Mouse (Mus musculus) midbrain, postnatal 0 days (tissue): ENCODE measurements at regions not wholly inside any gene's neighbourhood (a gene's known extent, or its start where the extent isn't known, plus 50 kb on each side); places are given as distances from the start of the nearest gene placed in this dataset.
"Not testable (repeated sequence)": the region's sequence is repeated elsewhere in the genome, so short reads cannot be mapped to it uniquely, and the experiment has no call there.

Experiments
- ATAC-seq: fragments of 200-750 bp; cut with Nextera tagmentation; 2 replicates; pipeline ENCODE4 v1.8.0; 2017; ENCODE audit warnings: moderate number of reproducible peaks, mild to moderate bottlenecking, moderate TSS enrichment, moderate library complexity; ENCODE audit not compliant: low FRiP score
- DNase-seq: peaks from one replicate; pipeline ENCODE4 v3.0.0-alpha.2; 2015; ENCODE audit warnings: low spot score
- H3K27ac ChIP-seq: fragments of 300-500 bp; sonication (generic); 2 replicates; pipeline ENCODE4 v1.5.1; 2014; ENCODE audit warnings: low read depth, mild to moderate bottlenecking, low read length, mixed read lengths
- H3K27me3 ChIP-seq: fragments of 300-500 bp; sonication (generic); 2 replicates; pipeline ENCODE4 v1.6.1; 2014; ENCODE audit warnings: low read length, control low read depth, mixed read lengths; ENCODE audit not compliant: insufficient read depth
- H3K36me3 ChIP-seq: fragments of 300-500 bp; sonication (generic); 2 replicates; pipeline ENCODE4 v1.6.1; 2014; ENCODE audit warnings: low read length, control low read depth, mixed read lengths; ENCODE audit not compliant: insufficient read depth
- H3K4me1 ChIP-seq: fragments of 300-500 bp; sonication (generic); 2 replicates; pipeline ENCODE4 v1.6.1; 2014; ENCODE audit warnings: mild to moderate bottlenecking, control low read depth, antibody characterized with exemption, low read length, mixed read lengths; ENCODE audit not compliant: insufficient read depth
- H3K4me2 ChIP-seq: fragments of 300-500 bp; sonication (generic); 2 replicates; pipeline ENCODE4 v1.6.1; 2014; ENCODE audit warnings: low read depth, mild to moderate bottlenecking, low read length, mixed read lengths; ENCODE audit not compliant: poor library complexity, severe bottlenecking
- H3K4me3 ChIP-seq: fragments of 300-500 bp; sonication (generic); 2 replicates; pipeline ENCODE4 v1.5.1; 2014; ENCODE audit warnings: low read depth, mild to moderate bottlenecking, low read length, moderate library complexity
- H3K9ac ChIP-seq: fragments of 300-500 bp; sonication (generic); replicated peaks from 2 replicates; pipeline ENCODE4 v1.6.1; 2014; ENCODE audit warnings: mild to moderate bottlenecking, low read length, moderate library complexity, mixed read lengths; ENCODE audit not compliant: poor library complexity, severe bottlenecking
- H3K9me3 ChIP-seq: fragments of 300-500 bp; sonication (generic); 2 replicates; pipeline ENCODE4 v1.6.1; 2016; ENCODE audit warnings: low read length, control low read depth
- CTCF ChIP-seq: IDR thresholded peaks from 2 replicates; pipeline ENCODE4 v1.5.1; 2016; ENCODE audit warnings: antibody characterized with exemption, mild to moderate bottlenecking
- WGBS: fragments of 180-500 bp; shearing (Covaris S2); extraction: QIAGEN DNeasy Blood & Tissue Kit; methylation state at CpG from one replicate; pipeline ENCODE4 v1.1.7; 2014; 5-methylcytosine and 5-hydroxymethylcytosine counted together

DNA sequence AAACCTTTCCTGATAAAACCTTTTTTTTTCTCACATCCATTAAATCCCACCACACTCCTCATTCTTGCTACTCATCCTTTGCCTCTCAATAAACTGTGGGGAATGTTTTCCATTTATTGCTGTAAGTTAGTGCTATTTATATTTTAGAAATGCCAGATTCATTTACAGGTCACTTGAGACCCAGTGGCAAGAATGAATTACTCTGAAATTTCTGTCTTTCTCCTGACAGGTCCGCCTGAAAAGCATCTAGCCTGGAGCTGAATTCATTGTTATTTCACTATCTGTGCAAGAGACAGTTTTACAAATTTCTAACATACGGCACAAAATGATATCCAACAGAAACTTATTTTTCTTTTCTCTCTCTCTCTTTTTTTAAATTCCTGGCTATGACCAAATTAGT lies 570.6 kb upstream of the Akr1e1 start:
- DNase-seq (no peak), ATAC-seq (no peak)
- Histone ChIP-seq H3K9ac (no peak overlapping the region), H3K27me3 (no peaks in the 10 kb centered on the region), H3K4me2 (no peak overlapping the region), H3K4me1 (no peaks in the 10 kb centered on the region), H3K27ac (no peak overlapping the region), H3K9me3 (no peaks in the 10 kb centered on the region), H3K4me3 (no peak overlapping the region), H3K36me3 (no peaks in the 10 kb centered on the region)
- TF ChIP-seq CTCF = no peak
- WGBS = 40% methylated on average over 2 of the region's 2 CpGs

DNA sequence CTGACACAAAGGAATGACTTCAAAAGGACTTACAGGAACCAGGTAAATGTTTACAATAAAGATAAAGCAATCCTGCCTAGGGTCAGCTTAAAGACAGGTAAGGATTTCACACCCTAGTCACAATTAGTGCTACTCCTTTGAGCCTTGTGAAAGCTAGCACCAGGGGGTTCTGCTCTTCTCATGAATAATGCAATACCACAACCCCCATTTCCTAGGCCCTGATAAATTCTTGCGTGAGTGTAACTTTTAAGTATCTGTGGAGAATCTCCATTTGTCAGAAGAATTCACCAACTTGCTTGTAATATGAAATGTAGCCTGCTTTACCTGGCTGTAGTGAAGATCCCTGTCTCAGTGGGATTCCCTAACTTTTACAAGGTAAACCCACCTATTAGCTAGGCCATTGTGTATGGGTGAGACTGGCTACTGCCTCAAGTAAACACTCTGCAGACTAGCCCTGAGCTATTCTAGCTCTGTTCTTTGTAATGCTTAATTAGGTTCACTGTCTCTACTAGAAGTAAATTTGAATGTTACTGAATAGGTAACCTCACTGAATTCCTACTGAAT lies 576.3 kb upstream of the Akr1e1 start:
- not testable (repeated sequence) for H3K4me2 ChIP-seq, H3K4me1 ChIP-seq, H3K4me3 ChIP-seq, DNase-seq, H3K36me3 ChIP-seq, H3K27me3 ChIP-seq, H3K9me3 ChIP-seq, H3K9ac ChIP-seq, ATAC-seq, H3K27ac ChIP-seq
- WGBS = 17% methylated on average over 1 of the region's 1 CpGs

DNA sequence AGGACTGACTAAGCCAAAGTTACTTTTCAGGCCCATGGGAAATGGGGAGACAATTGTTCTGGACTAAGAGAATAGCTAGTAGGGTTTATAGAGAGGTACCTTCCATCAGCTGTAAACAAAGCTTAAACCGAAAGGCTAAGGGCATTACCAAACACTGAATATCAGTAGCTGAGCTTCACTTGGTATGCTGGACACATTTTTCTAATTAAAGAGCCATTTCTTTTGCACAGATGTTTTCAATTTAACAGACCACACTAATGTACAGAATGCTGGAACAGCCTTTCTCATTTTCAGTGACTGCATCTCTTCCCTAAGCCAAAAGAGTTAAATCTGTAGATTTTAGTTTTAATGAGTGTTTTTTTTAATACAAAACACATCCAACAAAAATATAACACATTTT lies 593.8 kb upstream of the Akr1e1 start:
- no peak overlapping the region for H3K27ac ChIP-seq
- H3K4me2 ChIP-seq = no peak overlapping the region
- H3K9ac ChIP-seq = no peak overlapping the region
- no peak overlapping the region for H3K4me3 ChIP-seq
- 89% methylated on average over 1 of the region's 1 CpGs for WGBS
- no peaks in the 10 kb centered on the region for H3K36me3 ChIP-seq
- no peaks in the 10 kb centered on the region for H3K27me3 ChIP-seq
- no peaks in the 10 kb centered on the region for H3K9me3 ChIP-seq
- ATAC-seq (no peak), DNase-seq (no peak)
- no peak for TF ChIP-seq CTCF
- H3K4me1 ChIP-seq = no peaks in the 10 kb centered on the region

DNA sequence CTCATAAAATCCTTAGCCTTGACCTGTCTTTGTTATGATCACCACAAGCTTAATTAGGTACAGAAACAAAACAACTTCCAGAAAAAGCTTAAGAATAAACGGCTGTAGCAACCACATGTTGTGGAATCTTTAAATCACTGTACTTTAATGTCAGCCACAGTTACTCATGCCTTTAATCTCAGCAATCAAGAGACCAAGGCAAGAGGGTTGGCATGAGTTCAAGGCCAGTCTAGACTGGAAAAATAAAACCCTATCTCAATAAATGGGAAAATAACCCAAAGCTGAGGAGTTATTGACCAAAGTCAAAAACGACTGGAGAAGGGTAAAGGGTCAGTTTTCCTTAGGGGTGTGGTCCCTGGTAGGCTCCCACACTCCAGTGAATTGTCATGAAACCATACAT lies 595.2 kb upstream of the Akr1e1 start:
- Histone ChIP-seq H3K4me1 (no peaks in the 10 kb centered on the region), H3K4me3 (no peak overlapping the region), H3K36me3 (no peaks in the 10 kb centered on the region), H3K4me2 (no peak overlapping the region), H3K9me3 (no peaks in the 10 kb centered on the region), H3K27me3 (no peaks in the 10 kb centered on the region), H3K27ac (no peak overlapping the region), H3K9ac (no peak overlapping the region)
- no peak for DNase-seq
- no peak for ATAC-seq
- WGBS = 57% methylated on average over 2 of the region's 2 CpGs
- TF ChIP-seq CTCF = no peak

DNA sequence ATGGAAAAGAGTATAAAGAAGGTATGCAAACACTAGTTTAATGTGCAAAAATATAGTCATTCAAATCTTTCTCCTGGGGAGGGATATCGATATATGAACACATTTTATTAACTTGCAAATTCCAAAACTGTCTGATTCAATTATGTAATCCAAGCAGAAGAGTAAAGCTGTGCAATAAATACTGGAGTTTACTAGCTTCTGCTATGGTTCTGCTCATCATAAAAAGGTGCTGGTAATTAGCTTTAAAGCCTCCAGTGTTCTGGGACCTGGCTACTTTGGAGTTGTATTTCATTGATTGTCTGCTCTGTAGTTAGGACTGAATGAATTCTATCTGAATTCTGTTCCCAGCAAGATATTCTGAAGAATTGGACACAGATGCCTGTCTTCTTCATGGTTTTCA lies 602.7 kb upstream of the Akr1e1 start:
- no peaks in the 10 kb centered on the region for H3K27me3 ChIP-seq
- no peaks in the 10 kb centered on the region for H3K9me3 ChIP-seq
- no peak for TF ChIP-seq CTCF
- no peaks in the 10 kb centered on the region for H3K4me1 ChIP-seq
- no peak overlapping the region for H3K4me2 ChIP-seq
- DNase-seq (no peak), ATAC-seq (no peak)
- no peak overlapping the region for H3K9ac ChIP-seq
- H3K27ac ChIP-seq = no peak overlapping the region
- 70% methylated on average over 1 of the region's 1 CpGs for WGBS
- H3K36me3 ChIP-seq = no peaks in the 10 kb centered on the region
- no peak overlapping the region for H3K4me3 ChIP-seq

DNA sequence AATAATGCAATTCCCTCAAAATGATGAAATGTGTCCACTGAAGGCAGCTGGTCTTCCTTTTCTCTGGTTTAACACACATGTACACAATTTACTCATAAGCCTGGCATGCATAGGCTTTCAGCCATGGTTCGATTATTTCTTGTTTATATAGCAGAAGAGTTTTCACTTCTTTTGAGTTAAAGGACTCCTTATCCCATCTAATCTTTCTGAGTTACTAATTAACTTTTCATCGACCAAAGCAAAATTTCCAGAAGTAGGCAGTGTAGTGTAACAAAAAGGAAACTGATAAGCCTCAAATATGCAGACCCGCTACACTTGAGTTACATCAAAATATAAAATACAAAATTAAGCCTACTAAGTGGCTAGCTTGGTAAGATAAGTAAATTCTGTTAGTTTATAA lies 620.5 kb upstream of the Akr1e1 start:
- no peak overlapping the region for H3K9ac ChIP-seq
- H3K9me3 ChIP-seq = no peaks in the 10 kb centered on the region
- H3K4me1 ChIP-seq = no peaks in the 10 kb centered on the region
- no peak for DNase-seq
- 89% methylated on average over 3 of the region's 3 CpGs for WGBS
- no peak overlapping the region for H3K4me2 ChIP-seq
- no peaks in the 10 kb centered on the region for H3K36me3 ChIP-seq
- no peak overlapping the region for H3K27ac ChIP-seq
- no peak for TF ChIP-seq CTCF
- H3K27me3 ChIP-seq = no peaks in the 10 kb centered on the region
- H3K4me3 ChIP-seq = no peak overlapping the region
- ATAC-seq = no peak
